Mouse (Mus musculus): Measurements from ENCODE around the gene Kansl1l.

The Kansl1l gene

DNA sequence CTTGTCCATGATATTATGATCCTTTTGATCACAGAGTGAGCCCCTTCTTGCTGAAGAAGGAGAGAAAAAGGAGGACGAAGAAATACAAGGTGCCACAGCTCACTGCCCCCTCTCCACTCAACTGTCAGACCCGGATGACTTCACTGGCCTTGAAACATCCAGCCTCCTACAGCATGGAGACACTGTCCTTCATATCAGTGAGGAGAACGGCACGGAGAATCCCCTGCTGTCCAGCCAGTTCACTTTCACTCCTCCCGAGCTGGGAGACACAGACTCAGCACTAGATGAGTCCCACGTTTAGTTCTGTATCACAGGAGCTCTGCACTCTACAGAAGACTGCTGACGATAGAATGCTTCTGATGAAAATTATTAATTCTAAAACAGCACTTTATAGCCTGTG lies 122.1 kb downstream of the Kansl1l start:
- no peak for DNase-seq

DNA sequence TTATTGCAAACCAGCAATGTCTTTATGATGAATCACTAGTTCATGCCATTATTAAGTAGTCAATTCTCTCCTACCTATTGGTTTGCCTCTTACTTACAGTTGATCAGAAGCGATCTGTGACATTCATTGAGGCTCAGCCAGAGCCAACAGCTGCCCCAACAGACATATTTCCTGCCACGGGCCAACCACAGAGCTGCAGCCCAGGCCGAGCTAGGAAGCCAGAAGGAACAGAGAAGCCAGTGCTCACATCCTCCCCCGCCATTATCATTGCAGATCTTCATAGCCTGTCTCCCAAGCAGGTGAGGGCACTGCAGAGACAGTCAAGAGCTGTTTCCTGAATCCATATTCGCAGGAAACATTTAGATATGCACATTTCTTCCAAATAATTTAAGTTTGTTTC lies 123.1 kb downstream of the Kansl1l start:
- no peak for DNase-seq

- no peak for DNase-seq
These were observed 124.5 kb downstream of the Kansl1l start for GRCm38 (mm10) chr1:66692780-66693392.

GRCm38 (mm10) chr1:66692308-66692707 lies 125.1 kb downstream of the Kansl1l start:
- no peak for DNase-seq

DNA sequence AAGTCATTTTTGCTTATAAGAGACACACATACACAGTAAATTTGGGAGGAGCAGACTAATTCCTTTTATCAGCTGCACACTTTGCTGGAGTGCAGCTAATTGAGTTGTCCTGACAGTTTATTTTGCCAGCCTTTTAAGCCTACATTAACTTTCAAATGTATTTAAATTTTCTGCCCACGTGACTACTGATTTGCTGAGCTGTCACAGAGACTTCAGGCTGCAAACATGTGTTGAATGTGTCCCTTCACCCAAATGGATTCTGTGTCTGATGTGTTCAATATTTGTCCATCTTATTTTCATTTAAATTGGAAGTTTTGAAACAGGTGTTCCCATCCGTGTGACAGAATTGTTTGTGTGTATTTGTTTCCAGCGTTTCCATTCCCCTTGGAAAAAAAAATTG lies 125.6 kb downstream of the Kansl1l start:
- DNase-seq = no peak

GRCm38 (mm10) chr1:66682974-66683373 lies 134.4 kb downstream of the Kansl1l start:
- DNase-seq = no peak

- no peak for DNase-seq
These were observed 138.7 kb downstream of the Kansl1l start for GRCm38 (mm10) chr1:66678662-66679061.

- DNase-seq = no peak
These were observed 139.4 kb downstream of the Kansl1l start for GRCm38 (mm10) chr1:66677928-66678327.

DNA sequence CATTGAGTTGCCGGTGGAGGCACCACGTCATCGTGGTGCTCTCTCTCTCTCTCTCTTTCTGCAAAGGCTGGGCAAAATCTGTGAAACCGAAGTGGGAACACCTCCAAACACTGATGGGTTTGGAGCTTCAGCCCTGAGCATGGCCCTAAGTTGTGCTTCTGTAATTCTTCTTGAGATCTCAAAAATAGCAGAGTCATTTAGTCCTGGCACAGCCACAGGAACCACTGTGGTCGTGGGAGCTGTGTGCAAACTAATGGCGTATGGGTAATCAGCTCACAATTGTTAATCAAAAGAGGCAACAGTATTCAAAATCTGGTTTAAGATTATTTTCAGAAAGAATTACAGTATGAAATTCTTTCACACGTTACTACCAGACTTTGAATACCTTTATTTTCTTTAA lies 144.6 kb downstream of the Kansl1l start:
- DNase-seq = no peak

GRCm38 (mm10) chr1:66671475-66671874 lies 145.9 kb downstream of the Kansl1l start:
- DNase-seq = no peak
